Mouse (Mus musculus) common myeloid progenitor, adult 5-6 weeks (primary cell): Measurements from ENCODE around the gene Catsper1. TPM values are rescaled to one million over a fixed set of nuclear protein-coding genes. Genes with fewer than 3 reads are reported as not detected.

Experiments
- ATAC-seq: replicated peaks from 2 replicates; pipeline ENCODE4 v1.8.0; 2016; ENCODE audit warnings: low read depth, mild to moderate bottlenecking, moderate TSS enrichment, inconsistent platforms; ENCODE audit not compliant: poor library complexity, severe bottlenecking
- total RNA-seq: library from RNA; stranded (forward); fragments of 200-1000, 187-1606 nt; gene quantifications from 2 replicates; pipeline ENCODE4 v1.2.3, GENCODE M21; 2017

Gene Catsper1
- total RNA-seq, 1 experiment from 2014 or later, result not detected

GRCm38 (mm10) chr19:5390416-5390815 is 54.9 kb downstream of the Catsper1 start:
- ATAC-seq, result no peak

- no peak for ATAC-seq
These were observed 57.4 kb downstream of the Catsper1 start for GRCm38 (mm10) chr19:5392892-5393291.

Other genes with a start within 250 kb of the Catsper1 start
- 15.2 and 19.3 TPM in 2 replicates for gene Yif1a, start 247.2 kb upstream of the Catsper1 start, total RNA-seq
- 0.46 TPM in 1 of 2 replicates, not detected in the other for gene Cnih2, start 237.2 kb upstream of the Catsper1 start, total RNA-seq
- 62.3 and 67.7 TPM in 2 replicates for gene Rab1b, start 228.7 kb upstream of the Catsper1 start, total RNA-seq
- gene Klc2, start 217.2 kb upstream of the Catsper1 start, total RNA-seq, result 4.8 and 5.2 TPM in 2 replicates
- 9.7 and 20.6 TPM in 2 replicates for gene Pacs1, start 62.6 kb upstream of the Catsper1 start, total RNA-seq
- 235 and 265 TPM in 2 replicates for gene Sf3b2, start 40.3 kb upstream of the Catsper1 start, total RNA-seq
- not detected in 2 replicates for gene Gal3st3, start 37.4 kb upstream of the Catsper1 start, total RNA-seq
- not detected in 2 replicates for gene Cst6, start 13.8 kb downstream of the Catsper1 start, total RNA-seq
- gene Eif1ad, start 31.0 kb downstream of the Catsper1 start, total RNA-seq, result 60.0 and 61.7 TPM in 2 replicates
- 71.4 and 75.6 TPM in 2 replicates for gene Banf1, start 31.4 kb downstream of the Catsper1 start, total RNA-seq
- 93.3 and 103 TPM in 2 replicates for gene Sart1, start 53.0 kb downstream of the Catsper1 start, total RNA-seq
- not detected in 2 replicates for gene Tsga10ip, start 66.8 kb downstream of the Catsper1 start, total RNA-seq
- gene Drap1, start 89.2 kb downstream of the Catsper1 start, total RNA-seq, result 112 and 125 TPM in 2 replicates
- gene AI837181, start 89.4 kb downstream of the Catsper1 start, total RNA-seq, result 9.2 and 10.3 TPM in 2 replicates
- 0.63 and 0.78 TPM in 2 replicates for gene Fosl1, start 111.8 kb downstream of the Catsper1 start, total RNA-seq
- gene Ccdc85b, start 122.2 kb downstream of the Catsper1 start, total RNA-seq, result 3.0 and 5.4 TPM in 2 replicates
- gene Fibp, start 124.9 kb downstream of the Catsper1 start, total RNA-seq, result 55.8 and 67.4 TPM in 2 replicates
- gene Ctsw, start 132.8 kb downstream of the Catsper1 start, total RNA-seq, result 1.0 and 2.0 TPM in 2 replicates
- gene Efemp2, start 138.2 kb downstream of the Catsper1 start, total RNA-seq, result 0.09 TPM in 1 of 2 replicates, not detected in the other
- gene Mus81, start 152.7 kb downstream of the Catsper1 start, total RNA-seq, result 20.7 and 26.9 TPM in 2 replicates
- gene Cfl1, start 154.7 kb downstream of the Catsper1 start, total RNA-seq, result 940 and 946 TPM in 2 replicates
- gene 1700020D05Rik, start 168.0 kb downstream of the Catsper1 start, total RNA-seq, result not detected in 2 replicates
- gene Snx32, start 174.8 kb downstream of the Catsper1 start, total RNA-seq, result 1.3 and 2.9 TPM in 2 replicates
- not detected in 2 replicates for gene Ovol1, start 224.9 kb downstream of the Catsper1 start, total RNA-seq
- 5.2 and 8.0 TPM in 2 replicates for gene Ap5b1, start 232.3 kb downstream of the Catsper1 start, total RNA-seq